Mouse (Mus musculus) cerebellum, adult 11 months (tissue): Measurements from ENCODE around the gene Thbd.

Source experiments
- DNase-seq: peaks from one replicate; pipeline ENCODE4 v3.0.0; 2022

The Thbd gene

DNA sequence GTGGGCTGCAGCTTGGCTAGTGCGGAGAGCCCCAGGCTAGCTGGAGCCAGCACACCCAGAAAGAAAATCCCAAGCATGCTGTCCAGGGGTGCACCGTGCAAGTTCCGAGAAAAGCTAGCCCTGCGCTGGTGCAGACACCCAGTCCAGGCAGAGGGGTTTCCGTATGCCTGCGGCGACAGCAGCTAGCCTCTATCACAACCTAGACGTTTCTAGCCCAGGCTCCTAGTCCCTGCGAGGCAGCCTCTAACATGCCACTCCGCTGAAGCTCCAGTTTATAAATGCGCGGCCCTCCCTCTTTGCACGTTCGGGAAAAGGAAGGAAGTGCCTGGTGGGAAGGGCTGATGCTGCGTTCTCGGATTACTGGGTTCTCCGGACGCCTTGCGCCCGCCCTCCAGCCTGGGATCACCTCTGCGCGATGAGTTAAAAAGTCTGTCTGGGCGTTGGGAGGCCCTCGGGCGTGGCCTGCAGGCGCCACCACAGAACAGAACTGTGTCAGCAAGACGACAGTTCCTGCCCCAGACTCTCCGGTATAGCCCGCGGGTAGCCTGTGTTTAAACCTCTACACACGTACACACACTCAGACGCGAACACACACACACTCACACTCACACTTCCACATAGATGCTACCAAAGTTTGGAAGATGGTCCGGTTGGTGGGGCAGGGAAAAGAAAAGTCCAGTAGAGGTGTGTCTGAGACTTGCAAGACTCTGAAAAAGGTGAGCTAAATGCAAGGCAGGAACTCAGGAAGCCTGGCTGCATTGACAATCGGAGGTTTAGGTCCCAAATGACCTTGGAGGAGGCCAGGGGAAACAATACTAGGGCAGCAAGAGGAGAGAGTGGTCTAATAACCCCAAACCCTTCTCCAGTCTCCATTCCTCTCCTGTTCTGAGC, at the start of gene Thbd:
TSS of gene Thbd (minus strand) at position 319 of the 891 bp plus-strand sequence.
- no peak for DNase-seq

DNA sequence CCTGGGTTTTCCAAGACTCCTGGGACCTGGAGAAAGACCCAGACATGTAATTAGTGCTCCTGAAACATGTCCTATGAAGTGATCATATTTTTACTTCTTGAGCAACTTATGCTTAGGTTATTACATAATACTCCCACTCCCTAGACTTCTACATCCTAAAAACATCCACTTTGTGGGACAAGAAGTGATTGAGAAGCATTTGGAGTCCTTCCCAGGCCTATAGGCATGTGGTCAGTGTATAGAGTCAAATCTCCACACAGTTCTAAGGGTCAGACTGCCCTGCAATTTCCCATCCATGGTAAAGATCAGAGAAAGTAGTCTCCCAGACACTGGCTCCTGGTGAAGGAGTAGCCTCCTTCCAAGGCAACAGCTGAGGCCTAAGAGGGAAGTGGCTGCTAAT, 47.4 kb upstream of the Thbd start:
- DNase-seq: no peak

GRCm38 (mm10) chr2:148454014-148454542, 46.1 kb upstream of the Thbd start:
- no peak for DNase-seq

GRCm38 (mm10) chr2:148453061-148453460, 45.1 kb upstream of the Thbd start:
- no peak for DNase-seq

DNA sequence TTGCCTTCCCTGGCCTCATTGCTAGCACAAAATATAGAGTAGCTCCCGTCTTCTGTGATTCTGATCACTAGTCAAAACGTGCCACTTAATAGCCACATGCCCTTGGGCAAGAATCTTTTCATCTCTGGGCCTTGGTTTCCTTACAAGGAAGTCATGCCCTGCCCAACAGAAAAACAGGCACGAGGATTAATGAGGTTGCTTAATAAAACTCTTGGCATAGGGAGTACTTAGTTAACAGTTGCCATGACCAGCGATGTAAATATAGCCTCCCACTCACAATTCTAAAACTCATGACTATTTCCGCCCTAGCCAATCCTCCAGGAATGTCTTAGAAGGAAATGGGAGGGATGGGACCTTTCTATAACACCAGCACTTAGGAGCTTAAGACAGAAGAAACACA, 43.5 kb upstream of the Thbd start:
- DNase-seq: no peak

DNA sequence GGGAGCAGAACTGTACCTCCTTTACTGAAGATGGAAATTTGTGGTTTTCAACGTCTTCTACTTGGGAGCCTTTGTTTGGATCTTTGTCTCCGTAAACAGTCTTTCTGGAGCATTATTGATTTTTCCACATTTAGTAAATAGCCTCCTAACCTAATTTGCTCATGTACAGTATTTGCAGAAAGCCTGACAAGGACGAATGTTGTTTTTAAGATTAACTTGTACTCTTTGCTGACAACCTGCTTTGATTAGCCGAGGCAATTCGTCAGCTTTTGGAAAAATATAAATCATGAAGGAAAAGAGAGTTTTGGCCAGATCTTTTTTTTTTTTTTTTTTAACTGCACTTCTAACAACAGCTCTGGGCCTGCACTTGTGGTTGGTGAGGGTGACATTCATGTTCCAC, 42.6 kb upstream of the Thbd start:
- DNase-seq: no peak

GRCm38 (mm10) chr2:148449659-148450058, 41.7 kb upstream of the Thbd start:
- no peak for DNase-seq

DNA sequence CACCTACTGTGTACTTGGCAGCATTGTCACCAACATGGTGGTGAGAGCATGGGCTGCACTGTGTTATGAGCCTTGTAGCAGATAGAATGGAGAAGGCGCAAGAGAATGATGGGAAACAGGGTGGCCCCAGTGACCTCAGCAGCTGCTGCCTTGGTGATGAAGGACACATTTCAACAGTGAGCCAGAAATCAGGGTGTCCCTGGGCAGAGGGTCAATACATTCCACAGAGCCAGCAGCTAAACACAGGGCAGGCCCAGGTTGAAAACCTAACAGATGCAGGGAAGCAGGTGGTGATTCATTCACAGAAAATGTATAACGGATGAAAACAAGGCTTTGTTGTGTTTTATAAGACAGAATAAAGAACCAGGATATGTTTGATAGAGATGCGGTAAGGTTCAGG, 38.5 kb upstream of the Thbd start:
- no peak for DNase-seq

DNA sequence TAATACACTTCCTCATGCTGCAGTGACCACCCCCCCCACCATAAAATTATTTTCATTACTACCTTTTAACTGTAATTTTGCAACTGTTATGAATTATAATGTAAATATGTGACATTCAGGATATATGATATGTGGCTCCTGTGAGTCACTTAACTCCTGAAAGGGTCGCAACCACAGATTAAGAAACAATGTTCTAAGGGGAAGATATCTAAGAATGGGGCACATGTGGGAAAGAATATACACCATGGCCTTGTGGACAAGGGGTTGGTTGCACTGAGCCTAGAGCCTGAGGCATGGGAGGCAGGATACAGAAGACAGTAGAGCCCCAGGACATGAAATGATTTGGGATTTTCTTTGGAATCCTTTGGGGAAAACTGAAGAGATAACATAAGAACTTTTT, 37.6 kb upstream of the Thbd start:
- DNase-seq: no peak

DNA sequence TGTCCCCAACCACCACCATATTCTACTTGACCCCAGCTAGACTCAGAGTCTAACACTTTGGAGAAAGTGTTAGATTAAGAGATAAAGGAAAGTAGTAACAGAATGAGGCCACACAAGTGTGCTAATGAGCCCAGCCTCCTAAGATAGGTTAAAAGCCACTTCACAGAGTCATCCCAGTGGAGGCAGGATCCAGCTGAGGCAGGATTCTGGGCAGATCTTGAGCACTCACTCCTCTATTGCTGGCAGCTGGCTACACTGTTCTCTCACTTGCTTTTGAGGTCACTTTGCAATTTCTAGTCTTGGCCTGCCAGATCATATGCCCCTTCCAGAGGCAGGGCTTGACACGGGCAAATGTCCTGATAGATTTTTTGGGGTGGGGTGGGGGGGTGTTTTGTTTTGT, 36.5 kb upstream of the Thbd start:
- DNase-seq: no peak

GRCm38 (mm10) chr2:148443249-148443958, 35.4 kb upstream of the Thbd start, which contains the start of gene Cd93:
Gene Cd93 (minus strand): TSS chr2:148443563.
- DNase-seq: no peak

DNA sequence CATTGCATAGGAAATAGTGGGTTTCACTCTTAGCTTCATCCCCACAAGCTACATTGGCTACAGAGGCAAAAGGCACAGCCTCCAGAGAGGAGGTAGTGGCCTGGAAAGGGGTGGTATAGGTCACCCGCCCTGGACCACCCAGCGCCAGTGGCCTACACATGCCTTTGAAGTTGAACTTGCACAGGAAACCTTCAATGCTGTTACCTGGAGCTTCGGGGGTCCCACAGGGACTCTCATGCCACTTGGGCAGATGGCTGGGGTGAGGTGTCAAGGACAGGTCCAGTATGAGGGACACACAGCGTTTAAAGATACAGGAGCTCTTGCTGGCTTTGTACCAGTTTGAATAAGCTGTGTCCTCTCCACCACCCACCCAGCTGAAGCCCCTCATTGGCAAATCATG, 34.7 kb upstream of the Thbd start:
- DNase-seq: no peak

- DNase-seq: no peak
Observed at GRCm38 (mm10) chr2:148442172-148442571, 34.2 kb upstream of the Thbd start.

DNA sequence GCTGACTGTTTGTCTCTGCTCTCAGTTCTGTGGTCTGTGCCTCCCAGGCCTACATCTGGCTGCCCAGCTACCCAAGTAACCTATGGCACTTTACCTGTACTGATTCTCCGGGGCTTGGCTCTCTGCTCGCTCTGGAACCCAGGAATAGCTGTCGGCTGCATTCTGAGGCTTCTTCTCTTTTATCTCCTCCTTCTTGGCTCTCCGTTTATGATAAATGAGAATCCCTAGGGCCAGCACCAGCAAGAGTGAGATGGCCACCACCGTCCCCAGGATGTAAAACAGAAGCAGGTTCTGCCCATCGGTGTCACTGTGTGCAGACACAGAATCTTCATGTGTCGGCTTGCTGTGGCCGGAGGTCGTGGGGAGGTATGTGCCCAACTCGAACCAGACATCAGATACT, 33.4 kb upstream of the Thbd start:
- no peak for DNase-seq

DNA sequence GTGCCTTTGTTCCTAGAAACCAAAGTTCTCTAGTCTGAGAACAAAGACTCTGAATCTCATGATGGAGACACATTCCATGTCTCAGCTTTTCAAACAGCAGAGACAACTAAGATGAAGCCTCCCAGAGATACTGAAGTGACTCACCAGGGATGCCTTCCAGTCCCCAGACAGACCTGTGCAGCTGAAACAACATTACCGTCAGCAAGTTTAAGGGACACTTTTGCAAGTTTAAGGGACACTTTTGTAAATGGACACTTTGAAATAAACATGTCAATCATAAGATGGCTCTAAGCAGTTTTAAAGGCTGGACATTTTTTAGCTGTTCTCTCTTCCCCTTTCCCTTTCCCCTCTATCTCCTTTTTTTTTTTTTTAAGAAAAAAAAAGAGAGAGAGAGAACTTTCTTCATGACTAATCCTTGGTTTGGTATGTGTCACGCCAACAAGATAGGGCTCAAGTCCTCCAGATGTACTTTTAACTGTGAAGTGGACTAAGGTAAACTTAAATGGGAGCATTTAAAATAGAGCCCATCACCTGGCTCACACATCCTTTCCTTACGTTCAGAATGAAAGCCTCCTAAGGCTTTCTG, 31.8 kb upstream of the Thbd start:
- no peak for DNase-seq

DNA sequence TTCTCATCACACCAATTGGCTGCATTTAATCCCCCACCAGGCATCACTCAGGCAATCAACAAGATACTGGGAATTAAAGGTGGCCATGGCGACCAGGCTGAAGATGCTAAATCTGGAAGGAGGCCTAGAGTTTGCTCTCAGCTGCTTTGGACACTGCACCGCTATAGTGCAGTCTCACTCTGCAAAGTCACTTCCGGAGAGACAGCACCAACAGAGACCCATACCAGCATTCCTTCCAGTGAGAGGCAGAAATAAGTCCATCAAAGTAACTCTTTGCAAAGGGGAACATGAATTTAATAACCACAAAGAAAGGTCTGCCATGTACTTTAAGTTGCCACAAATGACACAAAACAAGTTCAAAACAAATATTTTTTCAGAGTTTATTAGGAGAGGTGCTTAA, 28.3 kb upstream of the Thbd start:
- DNase-seq: no peak

DNA sequence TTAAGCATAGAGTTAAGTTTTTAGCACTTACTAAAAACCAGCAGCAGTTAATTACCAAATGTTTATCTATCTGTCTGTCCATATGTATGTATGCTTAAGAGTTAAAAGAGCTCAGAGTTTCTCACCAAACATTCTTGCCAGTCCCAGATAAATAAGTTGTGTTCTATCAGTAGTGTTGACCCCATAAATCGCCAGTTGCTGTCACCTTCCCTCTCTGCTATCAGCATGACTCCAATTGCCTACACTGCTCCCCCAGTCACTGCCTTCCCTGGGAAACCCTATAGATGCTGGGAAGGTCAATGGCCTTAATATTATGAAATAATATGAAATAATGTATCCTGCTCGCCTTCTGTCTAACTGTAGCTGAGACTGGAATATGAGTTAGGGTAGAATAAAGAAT, 24.4 kb upstream of the Thbd start:
- DNase-seq: no peak

- no peak for DNase-seq
Observed at GRCm38 (mm10) chr2:148430941-148431340, 23.0 kb upstream of the Thbd start.

- no peak for DNase-seq
Observed at GRCm38 (mm10) chr2:148429001-148429505, 21.1 kb upstream of the Thbd start.

GRCm38 (mm10) chr2:148428523-148428922, 20.5 kb upstream of the Thbd start:
- DNase-seq: no peak

GRCm38 (mm10) chr2:148427553-148427952, 19.6 kb upstream of the Thbd start:
- no peak for DNase-seq

GRCm38 (mm10) chr2:148425709-148426382, 17.9 kb upstream of the Thbd start:
- no peak for DNase-seq

DNA sequence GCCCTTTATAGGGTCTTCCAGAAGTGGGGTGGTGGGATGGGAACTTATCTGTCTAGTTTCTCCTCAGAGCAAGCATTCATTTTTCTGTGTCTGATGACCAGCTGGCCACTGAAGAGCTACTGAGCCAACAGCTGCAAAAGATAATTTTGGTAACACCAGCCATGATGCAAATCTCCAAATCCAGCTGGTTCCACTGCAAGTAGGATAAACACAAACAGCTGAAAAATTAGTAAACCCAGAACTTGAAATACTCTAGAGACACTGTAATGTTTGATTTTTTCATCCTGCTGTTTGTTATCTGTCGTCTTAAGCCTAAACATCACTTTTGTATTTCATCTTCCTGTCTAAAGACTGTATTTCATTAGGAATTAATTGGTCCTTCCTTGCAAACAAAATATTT, 13.7 kb upstream of the Thbd start:
- no peak for DNase-seq
